Mouse (Mus musculus): ENCODE measurements around the gene Fam83f.

Gene Fam83f

GRCm38 (mm10) chr15:80739972-80740371 is 68.3 kb downstream of the Fam83f start:
- no peak for DNase-seq (ENCODE audit: low spot score in 2 of 2)

- no peak for DNase-seq (ENCODE audit: low spot score in 2 of 2)
These were observed 70.2 kb downstream of the Fam83f start for GRCm38 (mm10) chr15:80741836-80742235.

- DNase-seq (ENCODE audit: low spot score in 2 of 2): no peak
These were observed 71.4 kb downstream of the Fam83f start for GRCm38 (mm10) chr15:80742991-80743474.

- no peak for DNase-seq (ENCODE audit: low spot score in 2 of 2)
These were observed 72.0 kb downstream of the Fam83f start for GRCm38 (mm10) chr15:80743606-80744005.

- no peak for DNase-seq (ENCODE audit: low spot score in 2 of 2)
These were observed 73.2 kb downstream of the Fam83f start for GRCm38 (mm10) chr15:80744667-80745422.

- no peak for DNase-seq (ENCODE audit: low spot score in 2 of 2)
These were observed 77.3 kb downstream of the Fam83f start for GRCm38 (mm10) chr15:80748979-80749378.
